Mouse (Mus musculus): ENCODE results near the gene Kcnk18.

DNA sequence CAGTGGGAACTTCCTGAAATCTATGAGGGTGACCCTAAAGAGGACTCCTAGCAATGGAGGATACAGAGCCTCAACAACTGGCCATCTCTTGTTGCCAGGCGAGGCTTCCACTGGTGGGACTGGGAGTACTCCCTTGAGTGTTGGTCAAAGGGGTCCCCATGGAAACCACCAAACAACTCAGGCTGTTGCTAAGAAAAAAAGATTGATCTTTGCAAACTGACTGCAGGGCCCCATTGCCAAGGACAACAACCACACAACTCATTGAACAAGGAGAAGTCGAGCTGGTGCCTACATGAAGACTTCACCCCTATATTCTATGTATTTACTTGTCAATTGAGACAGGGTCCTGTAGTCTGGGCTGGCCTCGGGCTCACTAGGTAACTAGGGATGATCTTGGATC is 2.1 kb upstream of the Kcnk18 start:
- TF ChIP-seq CTCF (IDR thresholded peaks at IDR 0.05; ENCODE audit: low read depth, low read length) (no peak), TAL1 (conservative IDR thresholded peaks at IDR 0.05; ENCODE audit: low read depth, low read length) (no peak), GATA1 (IDR thresholded peaks at IDR 0.05; ENCODE audit: borderline replicate concordance, low read length) (no peak), POLR2AphosphoS5 (IDR thresholded peaks at IDR 0.05; ENCODE audit: insufficient replicate concordance, low read depth, low read length) (no peak), GATA2 (IDR thresholded peaks at IDR 0.05; ENCODE audit: borderline replicate concordance, low read depth, low read length) (no peak)
